Mouse (Mus musculus) midbrain, embryonic 13.5 days (tissue): Measurements from ENCODE around the gene Bmpr1a. TPM values are rescaled to one million over a fixed set of nuclear protein-coding genes. Genes with fewer than 3 reads are reported as not detected.

Experiments
- ATAC-seq: fragments of 200-750 bp; cut with Nextera tagmentation; 2 replicates; pipeline ENCODE4 v1.8.0; 2017; ENCODE audit warnings: mild to moderate bottlenecking, moderate TSS enrichment, moderate library complexity
- H3K27ac ChIP-seq: fragments of 300-500 bp; sonication (generic); 2 replicates; pipeline ENCODE4 v1.5.1; 2015; ENCODE audit warnings: inconsistent platforms, mild to moderate bottlenecking, moderate library complexity
- H3K27me3 ChIP-seq: fragments of 300-500 bp; sonication (generic); 2 replicates; pipeline ENCODE4 v1.6.1; 2015; ENCODE audit warnings: mild to moderate bottlenecking, inconsistent platforms
- H3K36me3 ChIP-seq: fragments of 300-500 bp; sonication (generic); 2 replicates; pipeline ENCODE4 v1.6.1; 2015; ENCODE audit warnings: mild to moderate bottlenecking, inconsistent platforms
- H3K4me1 ChIP-seq: fragments of 300-500 bp; sonication (generic); replicated peaks from 2 replicates; pipeline ENCODE4 v1.6.1; 2015; ENCODE audit warnings: inconsistent platforms
- H3K4me2 ChIP-seq: fragments of 300-500 bp; sonication (generic); replicated peaks from 2 replicates; pipeline ENCODE4 v1.6.1; 2015; ENCODE audit warnings: moderate library complexity, mild to moderate bottlenecking, inconsistent platforms
- H3K4me3 ChIP-seq: fragments of 300-500 bp; sonication (generic); replicated peaks from 2 replicates; pipeline ENCODE4 v1.5.1; 2015; ENCODE audit warnings: mild to moderate bottlenecking, inconsistent platforms
- H3K9ac ChIP-seq: fragments of 300-500 bp; sonication (generic); replicated peaks from 2 replicates; pipeline ENCODE4 v1.6.1; 2015; ENCODE audit warnings: mild to moderate bottlenecking, inconsistent platforms
- H3K9me3 ChIP-seq: fragments of 300-500 bp; sonication (generic); 2 replicates; pipeline ENCODE4 v1.6.1; 2016; ENCODE audit warnings: mild to moderate bottlenecking, inconsistent platforms
- WGBS: fragments of 180-500 bp; shearing (Covaris S2); methylation state at CpG from one replicate; pipeline ENCODE4 v1.1.7; 2015; 5-methylcytosine and 5-hydroxymethylcytosine counted together
- polyA plus RNA-seq: library from polyadenylated mRNA; unstranded; fragments of >200 nt; fragmentation: Nextera tagmentation; extraction: Ambion mirVana; gene quantifications from 2 replicates; pipeline ENCODE4 v1.2.1, GENCODE M21; 2015

The Bmpr1a gene
- polyA plus RNA-seq, 1 experiment from 2014 or later, result 21.4 TPM

GRCm38 (mm10) chr14:34363490-34364253, 139.5 kb downstream of the Bmpr1a start:
- Histone ChIP-seq H3K36me3 (no peaks in the 10 kb centered on the region), H3K4me3 (peak overlapping the region; percentile 43), H3K4me2 (peak overlapping the region; percentile 70), H3K4me1 (peaks cover 12% of the 10 kb centered on the region), H3K27me3 (no peaks in the 10 kb centered on the region), H3K9me3 (no peaks in the 10 kb centered on the region), H3K9ac (peak overlapping the region; percentile 70), H3K27ac (no peak overlapping the region)
- ATAC-seq, result peak; percentile 86
- WGBS, result under 1% methylated on average over 32 of the region's 32 CpGs

DNA sequence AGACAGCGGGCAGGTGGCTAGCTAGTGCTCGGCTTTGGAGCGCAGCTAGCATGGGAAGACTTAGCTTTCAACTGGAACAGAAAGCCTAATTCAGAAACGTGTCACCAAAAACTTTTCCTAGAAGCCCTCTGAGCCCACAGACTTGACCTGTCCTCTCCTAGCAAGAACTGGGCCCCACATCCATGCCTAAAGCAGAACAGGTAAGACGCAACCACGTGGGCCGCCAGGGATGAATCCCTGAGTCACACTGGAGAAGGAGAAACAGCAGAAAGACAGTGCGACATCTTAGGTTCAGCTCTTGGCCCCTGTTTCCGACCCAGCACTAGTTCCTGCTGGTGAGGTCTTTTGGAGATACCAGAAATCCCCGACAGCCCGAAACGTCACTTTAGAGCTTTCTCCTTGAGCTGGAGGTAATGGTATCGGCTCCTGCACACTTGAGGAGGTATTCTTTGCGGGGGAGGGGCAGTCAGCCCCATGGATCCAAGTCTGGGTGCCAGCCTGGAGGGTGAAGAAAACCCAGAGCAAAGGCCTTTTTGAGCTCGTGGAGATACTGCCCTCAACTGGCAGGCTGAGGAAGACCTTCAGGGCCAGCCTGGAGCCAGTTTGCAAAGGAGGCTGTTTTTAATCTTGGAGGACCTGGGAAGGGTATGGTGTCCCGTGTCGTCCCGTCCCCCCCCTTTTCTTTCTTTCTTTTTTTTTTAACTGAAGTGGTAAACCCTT, 140.3 kb downstream of the Bmpr1a start:
- no peaks in the 10 kb centered on the region for H3K27me3 ChIP-seq
- no peaks in the 10 kb centered on the region for H3K36me3 ChIP-seq
- peak overlapping the region; percentile 43 for H3K4me3 ChIP-seq
- peak overlapping the region; percentile 70; the same call in 1 of the 2 replicates for H3K9ac ChIP-seq
- no peak overlapping the region for H3K27ac ChIP-seq
- H3K4me1 ChIP-seq, result peaks cover 12% of the 10 kb centered on the region
- H3K9me3 ChIP-seq, result no peaks in the 10 kb centered on the region
- H3K4me2 ChIP-seq, result peak overlapping the region; percentile 70
- ATAC-seq, result peak; percentile 50
- 30% methylated on average over 18 of the region's 18 CpGs for WGBS

GRCm38 (mm10) chr14:34362135-34362534, 141.0 kb downstream of the Bmpr1a start:
- 83% methylated on average over 4 of the region's 4 CpGs for WGBS
- no peak overlapping the region for H3K27ac ChIP-seq
- no peak overlapping the region for H3K4me3 ChIP-seq
- ATAC-seq, result no peak
- no peak overlapping the region for H3K9ac ChIP-seq
- H3K36me3 ChIP-seq, result no peaks in the 10 kb centered on the region
- H3K27me3 ChIP-seq, result no peaks in the 10 kb centered on the region
- no peak overlapping the region for H3K4me2 ChIP-seq
- H3K4me1 ChIP-seq, result peaks cover 12% of the 10 kb centered on the region
- H3K9me3 ChIP-seq, result no peaks in the 10 kb centered on the region

Other genes starting within 250 kb of the Bmpr1a start
- 6.4 and 7.2 TPM in 2 replicates for gene Shld2, start 192.8 kb downstream of the Bmpr1a start, polyA plus RNA-seq
- 79.2 and 91.7 TPM in 2 replicates for gene Glud1, start 192.6 kb downstream of the Bmpr1a start, polyA plus RNA-seq
- not detected in 2 replicates for gene Fam25c, start 147.9 kb downstream of the Bmpr1a start, polyA plus RNA-seq
- gene Sncg, start 128.6 kb downstream of the Bmpr1a start, polyA plus RNA-seq, result 57.7 and 61.2 TPM in 2 replicates
- gene Mmrn2, start 127.9 kb downstream of the Bmpr1a start, polyA plus RNA-seq, result 4.9 and 5.5 TPM in 2 replicates
- gene 9230112D13Rik, start 19.5 kb upstream of the Bmpr1a start, polyA plus RNA-seq, result not detected in 2 replicates
- gene Ldb3, start 85.3 kb upstream of the Bmpr1a start, polyA plus RNA-seq, result 0.11 and 0.32 TPM in 2 replicates
- gene Opn4, start 96.8 kb upstream of the Bmpr1a start, polyA plus RNA-seq, result 0.16 TPM in 1 of 2 replicates, not detected in the other
- 20.8 and 22.5 TPM in 2 replicates for gene Wapl, start 170.6 kb upstream of the Bmpr1a start, polyA plus RNA-seq